Mouse (Mus musculus): ENCODE data around the gene Tedc1.

DNA sequence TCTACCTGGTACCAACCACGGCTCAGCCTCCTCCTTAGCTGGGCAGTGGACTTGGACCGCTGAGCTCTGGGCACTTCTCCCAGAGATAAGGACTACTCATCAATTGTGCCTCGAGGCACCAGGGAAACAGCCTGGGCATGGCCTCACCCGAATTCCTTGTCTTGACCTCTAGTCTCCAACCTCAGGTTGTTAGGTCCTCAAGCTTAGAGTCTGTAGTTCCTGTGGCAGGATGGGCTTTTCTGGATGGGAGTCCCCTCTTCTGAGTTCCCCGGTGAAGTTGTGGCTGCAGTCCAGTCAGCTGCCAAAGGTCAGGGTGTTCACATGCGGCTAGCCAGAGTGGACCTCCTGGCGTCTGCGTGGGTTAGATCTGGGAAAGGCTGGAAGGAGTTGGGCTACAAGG is 5.2 kb upstream of the Tedc1 start:
- TF ChIP-seq CTCF (conservative IDR thresholded peaks at IDR 0.05; ENCODE audit: insufficient read depth, insufficient read length, low read depth, low read length) (no peak), POLR2A (IDR thresholded peaks at IDR 0.05; ENCODE audit: low read depth, low read length) (no peak)
